Mouse (Mus musculus) forelimb bud, embryonic 11.5 days (tissue): ENCODE measurements at regions not wholly inside any gene's neighbourhood (a gene's known extent, or its start where the extent isn't known, plus 50 kb on each side); places are given as distances from the start of the nearest gene placed in this dataset.

Experiments used
- DNase-seq: peaks from one replicate; pipeline ENCODE4 v3.0.0-alpha.2; 2012; ENCODE audit warnings: low read depth, low spot score

GRCm38 (mm10) chrX:76010631-76011030, 135.6 kb upstream of the Pls3 start:
- no peak for DNase-seq

GRCm38 (mm10) chrX:75978562-75978961, 103.6 kb upstream of the Pls3 start:
- peak; percentile 5 for DNase-seq

- DNase-seq, result peak; percentile 0
Measured at GRCm38 (mm10) chrX:75974671-75975070, 99.7 kb upstream of the Pls3 start.

GRCm38 (mm10) chrX:75949694-75950093, 74.7 kb upstream of the Pls3 start:
- no peak for DNase-seq

- no peak for DNase-seq
Measured at GRCm38 (mm10) chrX:75928903-75929302, 53.9 kb upstream of the Pls3 start.
